Mouse (Mus musculus) kidney, adult 2 months (tissue): ENCODE results near the gene Dynlt1f. TPM values are rescaled to one million over a fixed set of nuclear protein-coding genes. Genes with fewer than 3 reads are reported as not detected.
"Not testable (repeated sequence)": the region's sequence is repeated elsewhere in the genome, so short reads cannot be mapped to it uniquely, and the experiment has no call there.

Experiments used
- DNase-seq: peaks from one replicate; pipeline ENCODE4 v3.0.0; 2021
- H3K27ac ChIP-seq: fragments of 200-500 bp; 2 replicates; pipeline ENCODE4 v1.5.1; 2012; ENCODE audit warnings: low read depth, low read length, control low read depth, inconsistent platforms; ENCODE audit not compliant: insufficient read depth
- H3K27me3 ChIP-seq: fragments of 200-500 bp; replicated peaks from 2 replicates; pipeline ENCODE4 v1.6.1; 2012; ENCODE audit warnings: mild to moderate bottlenecking, moderate library complexity, low read length, inconsistent platforms; ENCODE audit not compliant: control insufficient read depth, insufficient read depth
- H3K36me3 ChIP-seq: fragments of 200-500 bp; 2 replicates; pipeline ENCODE4 v1.6.1; 2012; ENCODE audit warnings: mild to moderate bottlenecking, moderate library complexity, low read length, inconsistent platforms; ENCODE audit not compliant: control insufficient read depth, insufficient read depth
- H3K4me1 ChIP-seq: fragments of 200-500 bp; 2 replicates; pipeline ENCODE4 v1.6.1; 2011; ENCODE audit warnings: low read length; ENCODE audit not compliant: control insufficient read depth, insufficient read depth
- H3K4me3 ChIP-seq: fragments of 200-500 bp; 2 replicates; pipeline ENCODE4 v1.5.1; 2011; ENCODE audit warnings: mild to moderate bottlenecking, low read depth, low read length, control low read depth; ENCODE audit not compliant: insufficient read depth
- POLR2A ChIP-seq: fragments of 200-500 bp; IDR thresholded peaks from one replicate; pipeline ENCODE4 v1.6.1; 2011; ENCODE audit warnings: low read depth, low read length, control low read depth
- WGBS: fragments of 180-500 bp; shearing (Covaris S2); methylation state at CpG from one replicate; pipeline ENCODE4 v1.1.7; 2018; 5-methylcytosine and 5-hydroxymethylcytosine counted together
- polyA plus RNA-seq: library from polyadenylated mRNA; depleted of rRNA; stranded (reverse); fragments of >200 nt; gene quantifications from 2 replicates; pipeline ENCODE4 v1.2.3, GENCODE M21; 2012; rRNA removed

Gene Dynlt1f
- polyA plus RNA-seq, 1 experiment = 64.5 TPM

GRCm38 (mm10) chr17:6601204-6601911 is 54.3 kb downstream of the Dynlt1f start, which contains the start of gene Dynlt1c:
TSS of gene Dynlt1c (plus strand) at chr17:6601671.
- peak; percentile 4 for TF ChIP-seq POLR2A
- peak; percentile 91 for DNase-seq
- Histone ChIP-seq H3K27ac (peak within 1 kb of the TSS; percentile 45; the same call in 1 of the 2 replicates), H3K4me3 (peak within 1 kb of the TSS; percentile 45)
- H3K36me3 ChIP-seq, H3K4me1 ChIP-seq, H3K27me3 ChIP-seq: not testable (repeated sequence)
- WGBS = 9% methylated on average over 35 of the region's 40 CpGs

- not testable (repeated sequence) for DNase-seq, H3K4me3 ChIP-seq, H3K27me3 ChIP-seq, H3K36me3 ChIP-seq, H3K27ac ChIP-seq, H3K4me1 ChIP-seq
- WGBS = 82% methylated on average over 6 of the region's 8 CpGs
These were observed 55.3 kb downstream of the Dynlt1f start for GRCm38 (mm10) chr17:6600216-6600911.

GRCm38 (mm10) chr17:6598356-6598755 is 57.3 kb downstream of the Dynlt1f start:
- H3K27ac ChIP-seq, H3K36me3 ChIP-seq, H3K4me1 ChIP-seq, H3K4me3 ChIP-seq, DNase-seq, H3K27me3 ChIP-seq: not testable (repeated sequence)
- 95% methylated on average over 7 of the region's 7 CpGs for WGBS

Other genes with a start within 250 kb of the Dynlt1f start
- gene Dynlt1b, start 225.8 kb downstream of the Dynlt1f start, polyA plus RNA-seq = 205 and 213 TPM in 2 replicates
- 5.2 and 5.6 TPM in 2 replicates for gene Dynlt1c, start 54.2 kb downstream of the Dynlt1f start, polyA plus RNA-seq
- 2.8 and 3.7 TPM in 2 replicates for gene Sytl3, start 3.2 kb upstream of the Dynlt1f start, polyA plus RNA-seq
- gene Ezr, start 126.9 kb upstream of the Dynlt1f start, polyA plus RNA-seq = 129 and 152 TPM in 2 replicates